ENCODE assay signal across 8 mouse cellular contexts in genomic region chr15:89556401-89557178, GRCm38 (mm10). TPM values are rescaled to one million over a fixed set of nuclear protein-coding genes. Genes with fewer than 3 reads are reported as not detected.
DNase-seq lines count a peak whose midpoint lies in the region; ATAC-seq lines count a peak whose summit lies in the region.
"Had no signal": no experiment of that assay in that cellular context is flagged by ENCODE, and none has a peak within 500 bp of the region (broad histone marks: within the 10 kb centered on the region; RNA-seq: fewer than 3 reads in every experiment).

No protein-coding gene starts in this region.

- no peak overlapping the region for H3K9ac ChIP-seq in liver, embryonic 11.5 days (ENCODE audit: low read depth, low read length)
- H3K9ac ChIP-seq in embryonic facial prominence, embryonic 11.5 days (replicated peaks; ENCODE audit: low read length): 0 out of 2 replicates have a peak overlapping the region, but pooled peaks have one; percentile 4
- no peak overlapping the region; the same call in 1 of the 2 replicates for H3K9ac ChIP-seq in hindbrain, embryonic 16.5 days (ENCODE audit: low read depth, low read length)

- H3K4me2 ChIP-seq in liver, embryonic 11.5 days: peak overlapping the region; percentile 19; the same call in 1 of the 2 replicates
- peak overlapping the region; percentile 21; the same call in 1 of the 2 replicates for H3K4me2 ChIP-seq in embryonic facial prominence, embryonic 11.5 days (ENCODE audit: low read depth, low read length)
- peak overlapping the region; percentile 10; the same call in 1 of the 2 replicates for H3K4me2 ChIP-seq in hindbrain, embryonic 16.5 days (ENCODE audit: low read length)

- peak; percentile 48 for DNase-seq in liver, embryonic 11.5 days (ENCODE audit: low spot score)
- DNase-seq in liver: no peak
- DNase-seq in embryonic facial prominence, embryonic 11.5 days (ENCODE audit: low spot score): peak; percentile 60
- DNase-seq in retina, embryonic 14.5 days (ENCODE audit: low spot score): peak; percentile 62
- no peak for DNase-seq in right cerebral cortex, postnatal 25 days

- no peaks in the 10 kb centered on the region for H3K36me3 ChIP-seq in liver, embryonic 11.5 days (ENCODE audit: control insufficient read depth, insufficient read depth, low read length)
- no peaks in the 10 kb centered on the region; the same call in 1 of the 2 replicates for H3K36me3 ChIP-seq in embryonic facial prominence, embryonic 11.5 days (replicated peaks; ENCODE audit: control insufficient read depth, insufficient read depth, low read depth, low read length)
- H3K36me3 ChIP-seq in hindbrain, embryonic 16.5 days (ENCODE audit: control insufficient read depth, insufficient read depth, low read length): 0 out of 2 replicates have a peak, but pooled peaks cover 3% of the 10 kb centered on the region

- no peak overlapping the region for H3K4me3 ChIP-seq in liver, embryonic 11.5 days (ENCODE audit: low read depth, low read length)
- peak overlapping the region; percentile 14; the same call in 1 of the 2 replicates for H3K4me3 ChIP-seq in embryonic facial prominence, embryonic 11.5 days (ENCODE audit: low read depth, low read length)
- no peak overlapping the region for H3K4me3 ChIP-seq in hindbrain, embryonic 16.5 days (ENCODE audit: low read length)

- H3K4me1 ChIP-seq in liver, embryonic 11.5 days (replicated peaks; ENCODE audit: control insufficient read depth, insufficient read depth, low read length): peaks cover 9% of the 10 kb centered on the region; the same call in 1 of the 2 replicates
- H3K4me1 ChIP-seq in embryonic facial prominence, embryonic 11.5 days (ENCODE audit: control insufficient read depth, insufficient read depth, low read length): peaks cover 5% of the 10 kb centered on the region; the same call in 1 of the 2 replicates
- H3K4me1 ChIP-seq in hindbrain, embryonic 16.5 days (ENCODE audit: control insufficient read depth, insufficient read depth, low read depth, low read length): peaks cover 8% of the 10 kb centered on the region

- H3K27ac ChIP-seq in liver, embryonic 11.5 days (ENCODE audit: low read depth, low read length): no peak overlapping the region
- no peak overlapping the region for H3K27ac ChIP-seq in embryonic facial prominence, embryonic 11.5 days (replicated peaks; ENCODE audit: low read depth, low read length)
- no peak overlapping the region for H3K27ac ChIP-seq in hindbrain, embryonic 16.5 days (ENCODE audit: low read depth, low read length)
- H3K27ac ChIP-seq: macrophage had no signal

- no peaks in the 10 kb centered on the region for H3K9me3 ChIP-seq in liver, embryonic 11.5 days (ENCODE audit: control insufficient read depth, low read length)
- no peaks in the 10 kb centered on the region for H3K9me3 ChIP-seq in embryonic facial prominence, embryonic 11.5 days (replicated peaks; ENCODE audit: control insufficient read depth, low read length)
- H3K9me3 ChIP-seq in hindbrain, embryonic 16.5 days (ENCODE audit: control insufficient read depth, low read length): no peaks in the 10 kb centered on the region

- ATAC-seq in liver, embryonic 11.5 days (replicated peaks; ENCODE audit: low FRiP score): no peak
- peak; percentile 64 for ATAC-seq in embryonic facial prominence, embryonic 11.5 days (replicated peaks; ENCODE audit: insufficient number of reproducible peaks, low FRiP score, low TSS enrichment, low read depth)
- peak; percentile 34 for ATAC-seq in hindbrain, embryonic 16.5 days
- ATAC-seq in CD4-positive, CD25-positive, alpha-beta regulatory T cell, adult 4 months: no peak

- 51% methylated on average over 23 of the region's 23 CpGs for WGBS in liver, embryonic 11.5 days
- 21% methylated on average over 23 of the region's 23 CpGs for WGBS in embryonic facial prominence, embryonic 11.5 days
- WGBS in hindbrain, embryonic 16.5 days: 28% methylated on average over 22 of the region's 23 CpGs

- peaks cover 24% of the 10 kb centered on the region for H3K27me3 ChIP-seq in liver, embryonic 11.5 days (replicated peaks; ENCODE audit: control insufficient read depth, insufficient read depth, low read length)
- peaks cover 33% of the 10 kb centered on the region for H3K27me3 ChIP-seq in embryonic facial prominence, embryonic 11.5 days (ENCODE audit: control insufficient read depth, insufficient read depth, low read length)
- peaks cover 8% of the 10 kb centered on the region for H3K27me3 ChIP-seq in hindbrain, embryonic 16.5 days (replicated peaks; ENCODE audit: control insufficient read depth, insufficient read depth, low read length)

RNA-seq across cellular contexts. Expression of gene Acr, which starts 11.5 kb away (rescaled TPM):
- 0.11 TPM in 1 of 2 replicates, not detected in the other for polyA plus RNA-seq in liver, embryonic 11.5 days (2014; fragmentation: Nextera tagmentation; extraction: Ambion mirVana)
- 0.24 TPM in 1 of 2 replicates, not detected in the other for polyA plus RNA-seq in embryonic facial prominence, embryonic 11.5 days (2014; fragmentation: Nextera tagmentation; extraction: Ambion mirVana)
- 0.75 and 0.93 TPM in 2 replicates for polyA plus RNA-seq in hindbrain, embryonic 16.5 days (2015; fragmentation: Nextera tagmentation; extraction: Ambion mirVana)
- not detected for polyA plus RNA-seq in CD4-positive, CD25-positive, alpha-beta regulatory T cell, adult 4 months (2017; shearing (Covaris generic))
- polyA plus RNA-seq: macrophage had no signal

RNA-seq across cellular contexts. Expression of gene Rabl2, which starts 35.1 kb away (rescaled TPM):
- polyA plus RNA-seq in liver, embryonic 11.5 days (2014; fragmentation: Nextera tagmentation; extraction: Ambion mirVana): 24.8 and 27.1 TPM in 2 replicates
- 68.1 and 73.9 TPM in 2 replicates for polyA plus RNA-seq in embryonic facial prominence, embryonic 11.5 days (2014; fragmentation: Nextera tagmentation; extraction: Ambion mirVana)
- 81.8 and 91.8 TPM in 2 replicates for polyA plus RNA-seq in hindbrain, embryonic 16.5 days (2015; fragmentation: Nextera tagmentation; extraction: Ambion mirVana)
- 1 to 10 TPM; 1.3 to 2.2 TPM for polyA plus RNA-seq in CD4-positive, CD25-positive, alpha-beta regulatory T cell, adult 4 months (2017; shearing (Covaris generic))

RNA-seq across cellular contexts. Expression of gene Shank3, which starts 57.2 kb away (rescaled TPM):
- polyA plus RNA-seq in liver, embryonic 11.5 days (2014; fragmentation: Nextera tagmentation; extraction: Ambion mirVana): 1.1 and 1.7 TPM in 2 replicates
- 1.5 and 1.6 TPM in 2 replicates for polyA plus RNA-seq in embryonic facial prominence, embryonic 11.5 days (2014; fragmentation: Nextera tagmentation; extraction: Ambion mirVana)
- 7.7 and 8.4 TPM in 2 replicates for polyA plus RNA-seq in hindbrain, embryonic 16.5 days (2015; fragmentation: Nextera tagmentation; extraction: Ambion mirVana)
- polyA plus RNA-seq in CD4-positive, CD25-positive, alpha-beta regulatory T cell, adult 4 months (2017; shearing (Covaris generic)): not detected
- polyA plus RNA-seq: macrophage had no signal

Comparison
In these comparisons a context has a peak if more than half of its experiments do, and no peak if none do; other contexts are left out.
1. DNase-seq: peak in liver, embryonic 11.5 days (single experiment), embryonic facial prominence, embryonic 11.5 days (single experiment) and retina, embryonic 14.5 days (single experiment); none in liver (single experiment) and right cerebral cortex, postnatal 25 days (single experiment).
2. ATAC-seq: peak in embryonic facial prominence, embryonic 11.5 days (single experiment) and hindbrain, embryonic 16.5 days (single experiment); none in liver, embryonic 11.5 days (single experiment) and CD4-positive, CD25-positive, alpha-beta regulatory T cell, adult 4 months (single experiment).
3. Peak in every context shown above with its lines, with median percentiles within 50 percentile points of each other: H3K4me2 ChIP-seq.